Mouse (Mus musculus) G1E (cell line): ENCODE data around the gene Boll. TPM values are rescaled to one million over a fixed set of nuclear protein-coding genes. Genes with fewer than 3 reads are reported as not detected.
"Not testable (repeated sequence)": the region's sequence is repeated elsewhere in the genome, so short reads cannot be mapped to it uniquely, and the experiment has no call there.

Source experiments
- ATAC-seq: 2 replicates; pipeline ENCODE4 v1.8.0; 2016; ENCODE audit warnings: mild to moderate bottlenecking; ENCODE audit not compliant: insufficient number of reproducible peaks, poor library complexity, low FRiP score, severe bottlenecking; ENCODE audit errors: extremely low read depth
- DNase-seq: peaks from one replicate; pipeline ENCODE4 v3.0.0; 2012; ENCODE audit warnings: low spot score
- H3K27me3 ChIP-seq: 2 replicates; pipeline ENCODE4 v1.6.1; 2012; ENCODE audit warnings: mild to moderate bottlenecking, low read length, inconsistent platforms; ENCODE audit not compliant: insufficient read depth
- H3K36me3 ChIP-seq: replicated peaks from 2 replicates; pipeline ENCODE3; 2012; ENCODE audit warnings: mild to moderate bottlenecking, inconsistent platforms
- H3K4me1 ChIP-seq: 2 replicates; pipeline ENCODE4 v1.6.1; 2012; ENCODE audit warnings: low read depth, low read length, inconsistent platforms, mixed read lengths; ENCODE audit not compliant: insufficient read depth
- H3K4me3 ChIP-seq: 2 replicates; pipeline ENCODE4 v1.5.1; 2012; ENCODE audit warnings: low read depth, mild to moderate bottlenecking, inconsistent platforms, low read length, moderate library complexity, mixed read lengths
- H3K9me3 ChIP-seq: replicated peaks from 2 replicates; pipeline ENCODE4 v1.6.1; 2012; ENCODE audit warnings: inconsistent platforms
- CTCF ChIP-seq: IDR thresholded peaks from 2 replicates; pipeline ENCODE4 v1.5.1; 2012; ENCODE audit warnings: low read depth, low read length, inconsistent platforms, mixed read lengths
- GATA1 ChIP-seq: IDR thresholded peaks from 2 replicates; pipeline ENCODE4 v1.6.1; 2012; ENCODE audit warnings: borderline replicate concordance, low read length, inconsistent platforms, mixed read lengths
- GATA2 ChIP-seq: IDR thresholded peaks from 2 replicates; pipeline ENCODE4 v1.6.1; 2012; ENCODE audit warnings: low read depth, low read length, inconsistent platforms, borderline replicate concordance
- POLR2AphosphoS5 ChIP-seq: IDR thresholded peaks from 2 replicates; pipeline ENCODE4 v1.6.1; 2012; ENCODE audit warnings: low read depth, low read length, inconsistent platforms; ENCODE audit not compliant: insufficient replicate concordance
- TAL1 ChIP-seq: conservative IDR thresholded peaks from 2 replicates; pipeline ENCODE4 v1.6.1; 2012; ENCODE audit warnings: low read depth, low read length, inconsistent platforms, mixed read lengths
- polyA plus RNA-seq: library from polyadenylated mRNA; stranded (reverse); fragments of >175 nt; gene quantifications from 2 replicates; pipeline ENCODE4 v1.2.3, GENCODE M21; 2012
- total RNA-seq, 2 experiments: library from RNA; stranded (forward) in 1 of 2; stranded (reverse) in 1 of 2; fragments of 200-1000 nt in 1 of 2; fragments of >200 nt in 1 of 2; fragmentation: Nextera tagmentation in 1 of 2; gene quantifications; 2 replicates each; pipeline ENCODE4 v1.2.3; 2014 to 2017

Boll gene
- total and polyA plus RNA-seq, 3 experiments = 0.16 TPM; not detected in 2

DNA sequence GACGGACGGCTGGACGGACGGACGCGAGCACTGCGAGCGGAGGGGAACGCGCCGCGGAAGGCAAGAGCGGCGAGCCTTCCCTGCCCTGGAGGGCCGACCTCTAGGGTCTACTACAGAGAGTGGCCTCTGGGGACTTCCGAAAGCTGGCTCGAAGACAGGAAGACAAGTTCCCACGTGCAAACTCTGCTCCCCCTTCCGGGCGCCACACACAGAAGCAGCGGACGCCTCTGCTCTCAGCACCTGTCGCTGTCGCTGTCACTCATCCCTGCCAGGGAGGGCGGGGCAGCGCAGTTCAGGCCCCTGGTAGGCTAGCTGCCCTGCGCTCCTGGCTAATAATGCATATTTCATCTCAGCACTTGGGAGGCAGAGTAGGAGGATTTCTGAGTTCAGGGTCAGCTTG is 317 bp upstream of the Boll start:
- no peaks in the 10 kb centered on the region for H3K36me3 ChIP-seq
- no peak for TF ChIP-seq CTCF
- TF ChIP-seq POLR2AphosphoS5 = no peak
- no peak for TF ChIP-seq GATA1
- TF ChIP-seq TAL1 = no peak
- no peak for TF ChIP-seq GATA2
- peaks cover 16% of the 10 kb centered on the region for H3K9me3 ChIP-seq
- ATAC-seq (no peak), DNase-seq (no peak)
- no peaks in the 10 kb centered on the region for H3K4me1 ChIP-seq
- H3K27me3 ChIP-seq = no peaks in the 10 kb centered on the region; the same call in 1 of the 2 replicates
- no peak overlapping the region for H3K4me3 ChIP-seq

DNA sequence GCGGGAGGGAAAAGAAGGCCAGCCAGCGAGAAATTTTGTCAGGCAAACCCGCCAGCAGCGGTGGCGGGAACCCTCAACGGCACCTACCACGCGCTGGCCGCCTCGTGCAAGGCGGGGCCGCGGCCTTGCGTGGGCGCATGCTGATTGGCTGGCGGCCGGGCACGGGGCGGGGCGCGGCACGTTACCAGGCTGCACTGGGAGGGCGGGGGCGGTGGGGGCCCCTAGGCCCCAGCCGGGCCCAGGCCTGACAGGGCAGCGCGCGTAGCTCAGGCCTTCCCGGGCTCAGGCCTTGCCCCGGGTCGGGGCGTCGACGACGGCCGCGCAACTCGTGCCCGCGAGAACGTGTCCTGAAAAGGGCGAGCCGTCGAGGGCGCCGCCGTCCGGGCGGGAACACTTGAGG is 635 bp downstream of the Boll start:
- peaks cover 16% of the 10 kb centered on the region for H3K9me3 ChIP-seq
- no peaks in the 10 kb centered on the region; the same call in 1 of the 2 replicates for H3K27me3 ChIP-seq
- ATAC-seq (no peak), DNase-seq (no peak)
- TF ChIP-seq GATA2 (no peak), GATA1 (no peak), CTCF (no peak), POLR2AphosphoS5 (no peak)
- no peaks in the 10 kb centered on the region for H3K36me3 ChIP-seq
- no peak overlapping the region for H3K4me3 ChIP-seq
- H3K4me1 ChIP-seq = no peaks in the 10 kb centered on the region

DNA sequence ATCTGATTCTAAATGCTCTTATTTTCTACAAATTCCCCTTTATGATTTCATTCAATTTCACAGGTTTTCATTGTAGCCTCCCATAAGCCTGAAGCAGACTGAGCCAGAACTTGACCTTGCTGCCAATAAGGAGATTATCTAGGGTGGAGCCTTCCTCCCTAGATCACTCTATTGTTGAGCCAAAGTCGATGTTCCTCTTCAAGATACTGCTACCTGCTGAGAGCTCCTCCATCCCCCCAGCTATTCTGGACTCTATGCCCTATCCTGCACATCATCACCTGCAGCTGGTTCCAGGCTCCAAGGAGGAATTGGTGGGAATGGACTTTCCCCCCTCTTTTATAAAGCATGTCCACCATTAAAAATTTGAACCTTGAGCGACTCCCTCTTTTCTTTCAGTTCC is 11.4 kb downstream of the Boll start:
- H3K4me1 ChIP-seq, ATAC-seq, H3K27me3 ChIP-seq, H3K4me3 ChIP-seq, DNase-seq, H3K36me3 ChIP-seq, H3K9me3 ChIP-seq: not testable (repeated sequence)

DNA sequence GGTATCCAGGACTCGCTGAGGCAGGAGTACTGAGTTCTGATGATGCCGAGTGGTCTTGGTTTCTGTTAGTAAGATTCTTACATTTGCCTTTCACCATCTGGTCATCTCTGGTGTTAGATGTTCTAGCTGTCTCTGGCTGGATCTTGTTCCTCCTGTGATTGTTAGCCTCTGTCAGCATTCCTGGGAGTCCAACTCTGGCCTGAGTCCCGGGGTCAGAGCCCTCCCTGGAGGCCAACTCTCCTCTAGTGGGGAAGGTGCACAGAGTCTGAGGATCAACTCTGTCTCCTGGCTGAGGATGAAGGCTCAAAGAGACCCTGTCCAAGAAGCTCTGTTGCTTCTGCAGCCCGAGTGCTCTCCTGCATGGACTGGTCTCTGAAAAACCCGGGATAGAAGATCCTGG is 37.8 kb downstream of the Boll start:
- H3K36me3 ChIP-seq, ATAC-seq, H3K27me3 ChIP-seq, H3K4me1 ChIP-seq, DNase-seq, H3K4me3 ChIP-seq, H3K9me3 ChIP-seq: not testable (repeated sequence)

DNA sequence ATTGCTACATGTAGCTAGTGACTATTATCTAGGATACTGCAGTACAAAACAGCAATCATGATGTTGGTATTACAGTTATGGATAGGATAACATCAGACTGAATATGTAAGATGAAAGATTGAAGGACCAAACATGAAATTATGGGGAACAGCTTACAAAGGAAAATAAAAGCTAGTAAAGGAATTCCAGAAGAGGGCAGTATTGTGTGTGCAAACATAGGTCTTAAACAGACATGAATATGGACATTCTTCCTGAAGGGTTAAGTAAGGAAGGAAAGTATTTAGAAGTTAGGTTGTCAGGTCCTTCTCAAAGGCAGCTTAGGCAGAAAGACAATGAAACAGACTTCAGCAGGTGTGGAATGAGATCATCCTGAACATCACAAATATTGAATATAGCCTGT is 62.2 kb downstream of the Boll start:
- H3K9me3 ChIP-seq = peaks cover 7% of the 10 kb centered on the region
- peaks cover 2% of the 10 kb centered on the region; the same call in 1 of the 2 replicates for H3K27me3 ChIP-seq
- ATAC-seq (no peak), DNase-seq (no peak)
- H3K4me1 ChIP-seq = no peaks in the 10 kb centered on the region
- TF ChIP-seq CTCF (no peak), GATA1 (no peak), TAL1 (no peak), POLR2AphosphoS5 (no peak), GATA2 (no peak)
- no peaks in the 10 kb centered on the region for H3K36me3 ChIP-seq
- no peak overlapping the region for H3K4me3 ChIP-seq

DNA sequence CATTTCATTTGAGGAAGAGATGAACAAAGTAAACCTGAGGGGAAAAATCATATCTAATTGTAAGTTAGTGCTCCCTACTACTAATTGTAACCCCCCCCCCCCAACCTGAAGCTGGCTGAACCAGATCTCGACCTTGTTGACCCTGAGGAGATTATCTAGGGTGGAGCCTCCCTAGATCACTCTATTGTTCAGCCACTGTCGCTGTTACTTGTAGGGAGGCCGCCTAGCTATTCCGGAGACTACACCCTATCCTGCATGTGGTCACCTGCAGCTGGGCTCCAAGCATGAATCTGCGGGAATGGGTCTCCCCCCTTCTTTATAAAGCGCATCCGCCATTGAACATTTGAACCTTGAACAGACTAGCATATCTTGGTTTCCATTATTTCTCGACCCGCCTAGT is 84.2 kb downstream of the Boll start:
- Histone ChIP-seq H3K4me3 (no peak overlapping the region), H3K27me3 (no peaks in the 10 kb centered on the region; the same call in none of the 2 replicates), H3K4me1 (no peaks in the 10 kb centered on the region), H3K36me3 (no peaks in the 10 kb centered on the region), H3K9me3 (no peaks in the 10 kb centered on the region)
- ATAC-seq (no peak), DNase-seq (no peak)
- no peak for TF ChIP-seq GATA1

DNA sequence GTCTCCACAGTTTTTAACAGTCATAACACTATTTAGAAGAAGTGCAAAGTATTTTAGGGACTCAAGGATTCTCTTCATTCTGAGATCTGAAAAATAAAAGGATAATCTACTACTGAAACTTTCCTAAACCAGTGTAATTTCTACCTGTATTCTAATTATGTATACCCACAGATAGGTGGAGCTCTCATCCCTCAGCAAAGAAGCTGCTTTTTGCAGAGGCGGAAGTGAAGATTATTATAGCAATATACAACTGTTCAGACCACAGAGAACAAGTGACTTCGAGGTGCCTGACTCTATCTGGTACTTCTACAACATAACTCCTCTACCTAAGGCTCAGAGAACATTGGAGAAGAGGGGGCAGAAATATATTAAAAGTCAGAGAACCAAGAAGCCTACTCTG is 97.8 kb downstream of the Boll start:
- Histone ChIP-seq H3K4me3 (no peak overlapping the region), H3K36me3 (no peaks in the 10 kb centered on the region), H3K27me3 (peaks cover 2% of the 10 kb centered on the region; the same call in 1 of the 2 replicates), H3K4me1 (no peaks in the 10 kb centered on the region), H3K9me3 (no peaks in the 10 kb centered on the region)
- no peak for TF ChIP-seq GATA1
- no peak for TF ChIP-seq GATA2
- no peak for TF ChIP-seq CTCF
- no peak for TF ChIP-seq POLR2AphosphoS5
- no peak for TF ChIP-seq TAL1
- ATAC-seq (peak; percentile 19; the same call in 1 of the 2 replicates), DNase-seq (no peak)
